Mouse (Mus musculus) liver (tissue): ENCODE measurements around the gene Zbtb39.
A peak's percentile ranks its signal among the peaks of the same experiment; 100 is the strongest.

Experiments used
- DNase-seq: peaks from one replicate; pipeline ENCODE4 v3.0.0-alpha.2; 2020; ENCODE audit warnings: mixed read lengths

The Zbtb39 gene

DNA sequence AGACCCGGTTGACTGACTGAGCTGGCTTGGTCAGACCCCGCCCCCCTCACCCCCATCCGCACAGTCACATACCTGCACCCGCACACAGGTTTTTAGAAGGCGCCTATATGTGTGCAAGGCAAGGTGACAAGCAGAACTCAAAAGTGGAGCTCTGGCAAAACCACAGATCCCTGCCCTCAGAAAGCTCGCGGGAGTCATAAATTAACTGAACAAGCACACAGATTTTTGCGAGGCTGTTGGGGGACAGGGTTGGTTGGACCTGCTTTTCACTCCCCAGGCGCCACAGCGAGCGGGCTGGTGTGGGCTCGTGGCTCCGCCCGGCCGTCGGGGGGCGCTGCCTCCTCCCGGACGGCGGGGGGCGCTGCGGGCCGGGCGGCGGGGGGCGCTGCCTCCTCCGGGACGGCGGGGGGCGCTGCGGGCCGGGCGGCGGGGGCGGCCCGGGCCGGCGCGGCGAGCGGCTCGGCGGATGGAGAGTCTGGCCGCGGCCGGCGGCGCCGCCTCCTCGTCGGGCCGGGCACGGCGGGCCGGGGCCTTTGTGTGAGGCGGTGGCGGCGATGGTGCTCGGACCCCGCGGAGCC lies at the start of gene Zbtb39:
Zbtb39 (plus strand) TSS at position 456 of the 578 bp plus-strand sequence.
- peak; percentile 83 for DNase-seq

DNA sequence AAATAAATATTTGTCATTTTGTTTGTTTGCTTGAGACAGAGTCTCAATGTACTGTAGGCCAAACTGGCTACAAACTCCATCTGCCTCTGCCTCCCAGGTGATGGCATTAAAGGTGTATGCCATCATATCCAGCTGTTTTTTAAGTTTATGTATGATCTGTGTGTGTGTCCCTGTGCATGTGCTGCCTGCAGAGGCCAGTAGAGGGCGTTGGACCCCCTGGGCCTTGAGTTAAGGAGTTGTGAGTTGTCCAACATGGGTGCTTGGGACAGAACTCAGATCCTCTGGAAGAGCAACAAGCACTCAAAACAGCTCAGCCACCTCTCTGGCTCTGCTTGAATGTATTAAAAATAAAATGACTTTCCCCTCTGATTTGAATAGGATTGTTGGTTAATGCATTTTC lies 48.3 kb upstream of the Zbtb39 start:
- no peak for DNase-seq

DNA sequence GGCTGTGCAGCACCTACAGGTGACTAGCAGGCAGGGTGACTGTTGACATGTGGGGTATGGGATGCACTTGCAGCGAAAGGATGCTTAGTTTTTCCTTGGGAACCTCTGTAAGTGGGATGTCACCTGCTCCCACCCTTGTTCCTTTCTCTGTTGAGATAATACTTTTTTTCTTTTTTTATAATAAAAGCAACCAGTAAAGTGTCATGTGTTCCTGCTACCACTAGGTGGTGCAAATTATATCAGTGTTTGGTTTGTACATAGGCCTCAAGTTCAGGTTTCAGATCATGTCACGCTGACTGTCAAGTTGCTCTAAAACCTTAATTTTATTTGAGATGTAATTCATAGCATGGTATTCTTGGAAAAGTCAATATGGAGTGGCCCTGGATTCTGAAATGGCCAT lies 44.7 kb upstream of the Zbtb39 start:
- DNase-seq, result no peak

DNA sequence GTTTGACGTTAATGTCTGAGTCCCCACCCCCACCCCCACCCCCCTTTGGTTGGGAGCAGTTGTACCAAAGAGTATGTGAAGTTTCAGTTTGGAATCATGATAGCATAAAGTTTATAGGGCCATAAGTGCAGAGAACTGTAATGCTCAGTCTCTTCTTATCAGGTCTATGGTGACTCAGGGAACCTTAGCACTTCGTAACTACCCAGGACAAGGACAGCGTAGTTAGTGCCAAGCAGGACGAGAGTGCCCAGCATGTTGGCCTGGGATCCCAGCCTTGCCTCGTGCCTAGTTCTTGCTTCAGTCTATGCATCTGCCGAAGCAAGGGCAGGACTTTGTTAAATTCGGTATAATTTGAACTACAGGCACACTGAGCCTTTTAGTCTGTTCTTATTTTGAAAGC lies 43.6 kb upstream of the Zbtb39 start:
- no peak for DNase-seq

DNA sequence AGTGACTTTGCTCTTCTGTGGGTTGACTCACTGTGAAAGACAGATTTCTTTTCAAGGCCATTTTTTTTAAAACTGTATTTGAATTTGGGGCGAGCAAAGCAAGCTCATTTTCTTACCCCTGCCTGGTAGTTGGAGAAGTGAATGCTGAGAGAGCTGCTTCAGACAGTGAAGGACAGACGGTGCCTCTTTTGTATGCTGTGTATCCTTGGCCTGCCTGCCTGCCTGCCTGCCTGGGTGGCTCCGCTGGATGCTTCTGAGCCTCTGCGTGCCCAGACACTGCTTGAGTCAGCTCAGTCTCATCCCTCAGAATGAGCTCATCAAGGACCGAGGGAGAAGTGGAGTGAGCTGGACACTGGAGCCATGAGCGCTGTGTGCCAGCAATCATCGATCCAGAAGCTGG lies 40.4 kb upstream of the Zbtb39 start:
- no peak for DNase-seq

DNA sequence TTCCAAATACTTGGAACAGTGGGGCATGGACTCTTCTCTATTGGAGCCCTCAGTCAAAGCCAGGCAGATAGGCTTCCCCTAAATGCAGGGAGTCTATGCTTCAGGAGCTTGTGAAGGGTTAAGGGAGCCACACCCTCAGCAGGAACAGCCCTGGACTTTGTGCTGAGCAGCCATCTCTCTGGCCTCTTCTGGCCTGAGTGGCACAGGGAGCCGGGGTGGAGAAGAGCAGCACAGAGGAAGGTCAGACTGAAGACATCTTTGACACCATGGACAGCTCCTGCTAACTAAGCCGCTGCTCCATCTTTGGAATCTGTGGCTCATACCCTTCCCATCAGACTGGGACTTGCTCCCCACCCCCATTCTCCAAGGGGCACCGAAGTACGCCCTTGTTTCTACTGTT lies 36.0 kb upstream of the Zbtb39 start:
- DNase-seq, result no peak

DNA sequence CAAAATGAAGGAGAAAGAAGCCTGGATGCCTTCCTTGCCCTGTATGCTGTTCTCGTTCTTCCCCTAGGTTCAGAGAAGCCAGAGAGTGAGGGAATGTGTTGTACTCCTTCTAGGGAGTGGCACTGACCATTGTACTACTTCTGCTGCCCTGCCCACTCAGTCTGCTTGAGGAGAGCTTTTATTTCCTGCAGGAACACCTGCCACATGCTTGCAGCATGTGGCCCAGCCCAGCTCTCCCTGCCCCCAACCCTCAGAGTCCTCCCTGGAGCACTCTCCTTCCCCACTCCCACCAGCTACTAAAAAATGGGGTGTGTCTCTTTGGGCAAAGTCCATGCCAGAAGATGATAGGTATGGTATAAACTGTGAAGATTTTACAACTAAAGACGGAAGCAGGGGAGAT lies 35.0 kb upstream of the Zbtb39 start:
- no peak for DNase-seq

DNA sequence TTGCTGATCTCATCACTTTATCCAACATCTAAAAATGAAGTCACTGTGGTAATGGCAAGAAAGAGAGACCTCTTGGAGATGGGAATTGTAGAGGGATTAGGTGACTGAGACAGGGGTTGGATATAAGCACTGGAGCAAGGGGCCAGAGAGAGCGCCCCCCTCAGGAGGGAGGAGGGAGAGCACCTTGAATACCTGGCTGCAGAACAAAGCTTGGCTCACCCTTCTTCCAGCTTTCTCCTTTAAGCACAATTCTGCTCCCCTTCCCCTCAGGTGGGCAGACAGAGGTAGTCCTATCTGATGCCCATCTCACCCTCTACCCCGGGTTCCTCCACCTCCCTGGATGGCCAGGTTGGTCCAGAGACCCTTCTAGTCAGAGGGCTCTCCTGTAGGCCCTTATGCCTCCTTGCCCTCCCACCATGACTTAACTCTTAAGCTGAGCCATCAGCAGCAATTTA lies 34.5 kb upstream of the Zbtb39 start, which contains the start of gene Myo1a:
Myo1a (plus strand) TSS at position 405 of the 455 bp plus-strand sequence.
- DNase-seq, result no peak

DNA sequence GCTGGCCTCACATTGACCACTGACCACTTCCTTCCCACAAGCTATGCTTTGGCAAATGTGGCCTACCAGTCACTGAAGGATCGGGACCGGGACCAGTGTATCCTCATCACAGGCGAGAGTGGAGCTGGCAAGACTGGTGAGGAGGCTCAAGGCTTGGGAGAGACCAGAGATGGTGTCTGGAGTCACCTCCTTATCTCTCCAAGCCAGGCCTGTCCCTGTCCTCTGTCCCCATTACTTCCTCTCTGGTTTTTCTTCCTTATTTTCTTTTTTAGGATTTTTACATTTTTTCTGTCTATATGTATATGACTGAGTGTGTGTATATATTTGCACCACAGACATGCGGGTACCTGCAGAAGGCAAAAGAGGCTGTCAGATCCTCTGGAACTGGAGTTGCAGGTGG lies 33.6 kb upstream of the Zbtb39 start:
- no peak for DNase-seq

DNA sequence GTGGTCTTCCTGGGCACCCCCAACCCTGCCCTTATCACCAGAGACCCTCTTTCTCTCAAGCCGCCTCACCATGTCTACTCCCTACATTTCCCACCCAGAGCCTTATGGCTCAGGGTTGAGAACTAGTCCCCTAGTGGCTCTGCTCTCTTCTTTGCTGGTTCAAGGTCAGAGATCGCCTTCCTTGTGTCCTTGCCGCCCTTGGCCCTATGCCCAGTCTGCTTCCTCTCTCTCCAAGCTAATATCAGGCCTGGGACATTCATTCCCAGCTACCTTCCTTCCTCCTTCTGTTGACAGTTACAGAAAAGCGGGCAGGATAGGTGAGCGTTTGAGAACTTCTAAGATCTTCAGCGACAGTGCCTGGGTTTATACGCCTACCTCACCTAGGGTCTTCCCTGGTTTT lies 31.6 kb upstream of the Zbtb39 start:
- no peak for DNase-seq

DNA sequence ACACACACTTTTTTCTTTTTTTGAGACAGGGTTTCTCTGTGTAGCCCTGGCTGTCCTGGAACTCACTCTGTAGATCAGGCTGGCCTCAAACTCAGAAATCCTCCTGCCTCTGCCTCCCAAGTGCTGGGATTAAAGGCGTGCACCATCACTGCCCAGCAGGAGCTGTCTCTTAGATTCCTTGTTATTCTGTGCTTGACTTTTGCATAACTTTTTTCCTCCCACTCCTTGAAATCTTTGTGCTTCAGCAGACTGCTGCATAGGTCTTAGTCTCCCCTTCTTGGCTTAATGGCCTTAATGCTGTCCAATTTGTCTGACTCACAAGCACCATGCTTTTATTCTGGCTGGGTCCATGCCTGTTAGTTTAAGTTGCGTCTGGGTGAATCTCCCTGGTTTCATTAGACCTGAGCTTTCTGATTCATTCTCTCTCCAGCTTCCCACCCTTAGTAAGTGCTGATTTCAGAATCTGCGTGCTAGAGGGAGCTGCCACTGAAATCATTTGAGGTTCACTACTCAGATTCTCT lies 30.4 kb upstream of the Zbtb39 start:
- DNase-seq, result no peak

DNA sequence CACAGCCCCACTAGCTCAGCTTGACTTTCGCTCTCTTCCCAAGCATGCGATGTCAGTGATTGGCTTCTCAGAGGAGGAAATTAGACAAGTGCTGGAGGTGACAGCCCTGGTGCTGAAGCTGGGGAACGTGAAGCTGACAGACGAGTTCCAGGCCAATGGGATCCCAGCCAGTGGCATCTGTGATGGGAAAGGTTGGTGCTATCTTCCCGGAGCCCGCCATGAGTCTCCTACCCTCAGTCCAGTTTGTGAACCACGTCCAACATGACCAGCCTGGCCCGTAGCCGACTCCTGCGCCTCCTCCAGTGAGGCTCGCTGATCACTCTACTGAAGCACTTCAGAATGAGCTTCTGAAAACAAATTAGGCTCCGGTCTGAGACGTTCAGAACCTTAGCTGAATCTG lies 29.0 kb upstream of the Zbtb39 start:
- DNase-seq, result no peak

DNA sequence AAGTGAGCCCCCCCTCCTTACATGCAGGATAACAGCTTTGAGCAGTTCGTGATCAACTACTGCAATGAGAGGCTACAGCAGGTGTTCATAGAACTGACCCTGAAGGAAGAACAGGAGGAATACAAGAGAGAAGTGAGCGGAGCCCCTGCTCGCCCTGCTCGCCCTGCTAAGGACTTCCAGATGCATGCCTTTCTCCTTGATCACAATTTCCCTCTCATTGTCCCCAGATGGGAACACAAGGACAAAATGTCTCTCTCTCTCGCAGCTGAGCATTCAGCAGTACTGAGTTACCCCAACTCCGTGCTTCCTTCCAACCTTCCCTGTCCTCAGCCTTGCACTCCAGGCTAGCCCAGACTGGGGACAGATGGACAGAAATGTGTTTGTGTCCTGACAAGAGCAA lies 26.6 kb upstream of the Zbtb39 start:
- no peak for DNase-seq

DNA sequence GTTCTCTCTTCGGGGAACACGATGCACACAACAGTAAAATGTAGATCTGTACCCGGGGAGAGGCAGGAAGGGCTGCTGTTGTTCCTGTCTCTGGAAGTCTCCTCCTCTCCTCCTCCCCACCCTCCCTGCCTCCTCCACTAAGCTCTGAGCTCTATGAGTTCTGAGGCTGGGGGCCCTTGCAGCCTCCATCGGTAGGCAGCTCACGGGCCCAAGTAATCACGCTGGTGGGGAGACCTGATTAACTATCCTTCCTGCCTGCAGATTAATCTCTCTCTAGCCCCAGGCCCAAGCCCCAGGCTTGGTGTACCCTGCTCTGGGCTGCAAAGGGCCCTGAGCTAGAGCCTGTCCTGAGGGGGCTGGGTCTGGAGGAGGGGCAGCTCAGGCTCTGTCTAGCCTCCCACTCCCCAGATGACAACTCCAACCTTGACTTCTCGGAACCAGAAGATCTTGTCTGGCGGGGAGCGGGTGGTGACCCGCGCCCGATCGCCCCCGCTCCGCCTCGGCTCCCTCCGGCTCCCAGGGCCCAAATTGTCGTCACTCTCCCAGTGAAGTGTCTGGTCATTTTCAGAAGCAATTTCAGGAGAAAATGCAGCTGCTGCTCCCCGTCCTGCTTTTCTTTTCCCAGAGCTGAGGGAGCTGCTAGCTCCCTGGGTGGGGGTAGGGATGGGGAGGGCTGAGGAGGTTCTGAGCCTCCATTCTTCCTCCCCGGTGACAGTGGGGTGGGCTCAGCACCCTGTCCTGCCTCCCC lies 17.5 kb upstream of the Zbtb39 start:
- DNase-seq, result no peak

DNA sequence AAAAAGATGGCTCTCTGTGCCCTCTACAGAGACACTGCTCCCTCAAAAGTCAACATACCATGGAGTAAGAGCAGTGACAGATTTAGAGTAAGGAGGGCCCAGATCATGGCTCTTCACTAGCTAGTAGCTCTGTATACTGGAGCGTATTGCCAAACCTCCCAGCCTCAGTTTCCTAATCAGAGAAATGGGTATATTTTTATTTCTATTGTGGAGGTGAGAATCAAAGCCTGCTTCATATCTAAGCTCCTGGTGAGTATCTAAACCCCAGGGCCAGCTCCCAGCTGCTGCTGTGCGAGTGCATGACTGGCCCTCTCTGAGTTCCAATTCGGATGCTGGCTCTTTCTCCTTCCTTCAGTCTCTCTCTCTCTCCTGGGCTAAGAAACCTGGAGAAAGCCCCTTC lies 15.2 kb upstream of the Zbtb39 start, which contains the start of gene Tac2:
Tac2 (plus strand) TSS at position 301 of the 400 bp plus-strand sequence.
- no peak for DNase-seq

DNA sequence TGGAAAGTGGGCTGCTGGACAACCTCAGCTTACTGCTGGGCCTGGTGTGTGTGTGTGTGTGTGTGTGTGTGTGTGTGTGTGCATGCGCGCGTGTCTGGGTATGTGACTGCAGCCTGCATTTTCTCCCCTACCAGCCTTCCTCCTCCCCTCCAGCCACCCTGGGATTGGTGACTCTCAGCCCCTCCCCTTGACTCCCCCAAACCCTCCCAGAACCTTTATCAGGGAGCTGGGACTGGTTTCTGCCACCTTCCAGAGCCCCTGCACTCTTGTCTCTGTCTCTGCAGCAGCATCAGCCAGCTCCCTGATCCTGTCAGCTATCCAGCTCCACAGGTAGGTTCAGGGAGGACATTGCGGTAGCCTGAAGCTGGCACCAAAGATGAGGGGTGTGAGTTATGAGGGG lies 14.2 kb upstream of the Zbtb39 start:
- DNase-seq, result peak; percentile 42

DNA sequence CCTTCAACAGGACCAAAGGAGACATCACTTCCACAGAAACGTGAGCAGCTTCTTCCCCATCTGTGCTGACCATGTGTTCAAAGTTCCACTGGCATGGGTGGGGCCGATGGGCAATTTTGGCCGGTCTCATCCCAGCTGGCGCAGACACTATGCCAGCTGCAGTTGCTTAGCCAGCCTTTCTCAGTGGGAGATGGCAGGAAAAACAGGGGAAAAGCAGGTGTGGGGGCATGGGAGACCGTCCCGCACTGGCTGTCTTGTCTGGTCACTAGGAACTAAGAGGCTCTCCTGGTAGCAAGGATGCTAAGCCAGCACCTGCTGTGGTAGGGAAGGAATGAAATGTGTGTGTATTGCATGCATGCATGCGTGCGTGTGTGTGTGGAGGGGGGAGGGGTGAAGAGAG lies 10.9 kb upstream of the Zbtb39 start:
- DNase-seq, result no peak

DNA sequence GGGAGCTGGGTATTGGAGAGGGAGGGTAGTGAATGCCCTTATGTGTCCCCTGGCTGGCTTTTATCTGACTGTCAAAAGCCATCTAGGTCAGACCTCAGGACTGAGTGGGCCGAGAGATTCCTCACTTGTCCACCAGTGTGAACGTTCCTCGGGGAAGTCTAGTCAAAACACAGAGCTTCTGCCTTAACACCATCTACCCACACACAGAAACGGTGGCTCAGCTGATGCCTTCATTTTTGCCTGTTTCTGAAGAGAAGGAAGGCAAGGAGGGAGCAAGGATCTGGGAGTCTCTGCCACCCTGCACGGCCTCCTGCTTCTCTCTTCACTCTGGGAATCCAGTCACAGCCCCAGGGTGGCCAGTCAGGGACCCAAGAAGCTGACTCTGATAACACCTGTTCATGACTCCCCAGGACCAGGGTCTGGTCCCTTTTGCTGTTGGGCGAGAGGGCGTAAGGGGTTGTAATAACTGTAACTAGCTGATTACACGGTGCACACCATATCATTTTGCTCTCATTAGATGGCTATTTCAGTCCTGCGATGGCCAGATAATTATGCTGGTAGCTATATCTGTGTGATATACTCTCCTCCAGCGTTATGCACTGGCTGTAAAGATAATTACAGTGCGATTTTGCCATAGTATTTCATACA lies 8.9 kb upstream of the Zbtb39 start:
- peak; percentile 78 for DNase-seq

DNA sequence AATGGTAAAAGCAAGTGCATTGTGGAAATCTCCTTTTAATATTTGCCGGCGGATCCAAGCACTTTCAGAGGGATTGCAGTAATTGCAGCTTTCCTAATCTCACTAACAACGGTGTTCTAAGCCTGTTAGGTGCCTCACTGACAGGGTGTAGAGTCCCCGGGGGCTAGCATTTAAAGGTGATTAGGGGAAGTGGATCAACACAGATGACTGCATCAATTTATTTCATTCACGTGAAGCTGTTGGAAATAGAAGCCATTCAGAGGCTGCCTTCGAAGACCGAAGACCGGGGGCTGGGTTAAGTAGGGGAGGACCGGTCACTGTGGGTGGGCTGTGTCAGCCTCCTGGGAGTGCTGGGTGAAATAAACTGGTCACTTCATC lies 8.4 kb upstream of the Zbtb39 start:
- no peak for DNase-seq

DNA sequence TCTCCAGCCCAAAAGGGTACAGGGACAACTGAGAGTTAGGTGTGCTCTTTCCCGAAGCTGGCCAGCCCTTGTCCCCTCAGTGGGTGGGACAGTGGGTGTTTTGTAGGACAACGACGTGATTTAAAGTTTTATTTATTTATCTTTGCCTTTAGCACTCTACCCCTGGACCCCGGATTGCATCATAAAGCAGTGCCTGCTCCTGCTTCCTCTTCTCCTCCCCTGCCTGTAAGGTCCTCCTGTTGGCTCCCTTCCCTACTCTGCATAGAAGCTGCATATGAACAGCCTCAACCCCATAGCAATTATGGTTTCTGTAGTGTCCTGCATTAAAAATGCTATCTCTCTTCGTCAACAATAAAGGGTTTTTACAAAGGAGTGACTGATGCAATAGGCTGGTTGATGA lies 7.9 kb upstream of the Zbtb39 start:
- no peak for DNase-seq

DNA sequence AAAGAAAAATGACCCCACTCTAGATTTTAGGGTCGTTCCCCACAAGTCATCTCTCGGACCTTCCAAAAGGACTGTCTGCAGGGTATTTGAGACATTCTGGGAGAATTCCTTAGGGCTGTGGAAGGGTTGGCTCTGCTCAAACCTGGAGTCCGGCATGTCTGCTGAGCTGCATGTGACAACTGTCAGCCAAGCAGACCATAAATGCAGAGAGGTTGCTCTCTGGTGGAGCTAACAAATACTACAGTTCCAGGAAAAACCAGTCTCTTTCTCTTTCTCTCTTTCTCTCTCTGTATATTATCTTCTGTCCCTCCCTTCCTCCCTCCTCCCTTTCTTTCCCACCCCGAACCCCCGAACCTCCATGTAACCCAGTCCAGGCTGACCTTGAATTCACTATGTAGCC lies 4.9 kb upstream of the Zbtb39 start:
- no peak for DNase-seq

DNA sequence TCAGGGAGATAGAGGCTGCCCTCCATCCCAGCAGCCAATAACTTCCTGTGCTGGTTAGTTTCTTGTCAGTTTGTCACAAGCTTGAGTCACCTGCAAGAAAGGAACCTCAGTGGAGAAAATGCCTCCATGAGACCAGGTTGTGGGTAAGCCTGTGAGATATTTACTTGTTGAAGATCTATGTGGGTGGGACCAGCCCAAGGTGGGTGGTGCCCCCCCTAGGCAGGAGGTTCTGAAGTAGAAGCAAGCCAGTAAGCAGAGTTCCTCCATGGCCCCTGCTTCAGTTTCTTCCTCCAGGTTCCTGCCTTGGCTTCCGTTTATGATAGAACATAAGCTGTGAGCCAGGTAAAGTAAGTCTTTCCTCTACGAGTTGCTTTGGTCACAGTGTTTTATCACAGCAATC lies 3.1 kb upstream of the Zbtb39 start:
- no peak for DNase-seq

DNA sequence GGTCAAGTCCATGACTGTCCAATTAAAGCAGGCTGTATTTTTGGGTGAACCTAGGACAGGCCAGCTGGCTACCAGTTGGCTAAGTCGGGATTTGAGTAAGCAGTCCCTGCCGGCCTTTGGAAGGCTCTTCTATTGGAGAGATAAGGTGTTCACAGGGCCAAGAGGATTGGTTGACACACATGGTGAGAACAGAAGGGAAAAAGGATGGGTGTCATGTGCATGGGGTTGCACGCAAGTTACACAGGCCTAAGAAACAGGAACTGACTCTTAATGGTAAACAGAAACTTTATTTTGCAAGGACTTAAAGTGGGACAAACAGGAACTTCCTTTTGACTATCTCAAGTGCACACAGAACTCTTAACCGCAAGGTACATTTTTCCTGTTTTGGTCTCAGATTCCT lies 2.4 kb upstream of the Zbtb39 start:
- no peak for DNase-seq

DNA sequence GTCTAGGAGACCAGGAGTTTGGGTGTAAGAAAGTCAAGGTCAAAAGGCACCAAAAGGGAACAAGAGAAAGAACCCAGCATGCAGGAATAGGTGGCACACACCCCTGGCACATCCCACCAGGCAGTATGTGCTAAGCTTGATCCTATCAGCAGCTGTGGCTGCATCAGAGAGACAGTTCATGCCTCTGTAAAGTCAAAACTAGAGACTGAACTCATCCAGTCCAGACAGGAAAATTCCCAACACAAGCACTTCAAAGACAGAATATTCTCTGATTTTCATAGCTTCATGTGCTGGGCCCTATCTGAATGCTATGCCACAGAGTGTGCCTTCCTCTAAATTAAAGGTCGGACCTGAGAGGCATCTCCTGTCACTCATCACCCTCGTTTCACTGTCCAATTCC lies 1.8 kb upstream of the Zbtb39 start:
- DNase-seq, result no peak
